Mouse (Mus musculus): ENCODE measurements around the gene Acp7. TPM values are rescaled to one million over a fixed set of nuclear protein-coding genes. Genes with fewer than 3 reads are reported as not detected.

Acp7 gene
- polyA plus RNA-seq, 1 experiment from 2014 or later: not detected

DNA sequence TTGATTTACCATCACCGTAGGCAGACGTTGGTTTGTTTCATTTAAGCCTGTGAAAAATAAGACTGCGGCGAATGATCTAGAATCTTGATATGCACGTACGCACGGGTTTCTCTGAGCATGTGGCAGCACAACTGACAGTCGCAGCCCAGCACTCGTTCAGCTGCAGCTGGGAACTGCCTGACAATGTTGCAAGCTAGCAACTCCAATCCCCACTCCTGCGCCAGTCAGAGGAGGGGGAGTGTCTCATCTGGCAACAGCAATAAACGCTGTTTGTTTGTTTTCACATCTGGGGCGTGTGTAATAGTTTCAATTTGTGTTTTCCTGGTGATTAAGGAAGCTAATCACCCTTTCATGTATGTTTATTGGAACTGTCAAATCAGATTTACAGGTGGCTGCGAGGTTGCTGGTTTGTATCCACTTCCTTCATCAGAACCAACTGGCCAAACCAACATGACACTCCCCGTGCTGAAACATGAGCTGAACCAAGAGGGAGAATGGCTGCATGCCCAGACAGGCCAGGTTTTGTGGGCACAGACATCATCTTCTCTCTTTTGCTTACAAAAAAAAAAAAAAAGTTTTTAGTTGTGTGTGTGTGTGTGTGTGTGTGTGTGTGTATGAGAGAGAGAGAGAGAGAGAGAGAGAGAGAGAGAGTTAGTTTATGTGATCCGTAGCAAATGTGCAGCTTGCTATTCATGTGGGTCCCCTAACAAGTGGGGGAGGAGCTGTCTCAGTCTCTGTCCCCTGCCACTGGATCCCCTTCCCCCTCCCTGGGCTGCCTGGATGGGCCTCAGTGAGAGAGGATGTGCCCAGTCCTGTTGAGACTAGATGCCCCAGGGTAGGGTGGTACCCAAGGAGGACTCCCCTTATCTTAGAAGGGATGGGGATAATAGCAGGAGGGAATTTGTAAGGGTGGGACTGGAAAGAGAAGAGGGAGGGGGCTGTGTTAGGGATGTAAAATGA is 34.8 kb upstream of the Acp7 start:
- H3K36me3 ChIP-seq (ENCODE audit: control insufficient read depth, insufficient read depth, low read length): no peaks in the 10 kb centered on the region
- H3K4me1 ChIP-seq (ENCODE audit: control insufficient read depth, insufficient read depth, low read length): no peaks in the 10 kb centered on the region
- peak overlapping the region; percentile 9; the same call in 1 of the 2 replicates for H3K4me2 ChIP-seq (ENCODE audit: low read length)
- no peaks in the 10 kb centered on the region for H3K27me3 ChIP-seq (replicated peaks; ENCODE audit: control insufficient read depth, insufficient read depth, low read length)
- no peak; the same call in 1 of the 2 replicates for ATAC-seq
- H3K27ac ChIP-seq (ENCODE audit: low read depth, low read length): no peak overlapping the region
- no peak overlapping the region for H3K4me3 ChIP-seq (ENCODE audit: low read depth, low read length)
- WGBS: 36% methylated on average over 15 of the region's 15 CpGs
- DNase-seq (ENCODE audit: low spot score): peak; percentile 56
- no peaks in the 10 kb centered on the region for H3K9me3 ChIP-seq (replicated peaks; ENCODE audit: control insufficient read depth, low read length)
- peak overlapping the region; percentile 13; the same call in 1 of the 2 replicates for H3K9ac ChIP-seq (ENCODE audit: low read length)

DNA sequence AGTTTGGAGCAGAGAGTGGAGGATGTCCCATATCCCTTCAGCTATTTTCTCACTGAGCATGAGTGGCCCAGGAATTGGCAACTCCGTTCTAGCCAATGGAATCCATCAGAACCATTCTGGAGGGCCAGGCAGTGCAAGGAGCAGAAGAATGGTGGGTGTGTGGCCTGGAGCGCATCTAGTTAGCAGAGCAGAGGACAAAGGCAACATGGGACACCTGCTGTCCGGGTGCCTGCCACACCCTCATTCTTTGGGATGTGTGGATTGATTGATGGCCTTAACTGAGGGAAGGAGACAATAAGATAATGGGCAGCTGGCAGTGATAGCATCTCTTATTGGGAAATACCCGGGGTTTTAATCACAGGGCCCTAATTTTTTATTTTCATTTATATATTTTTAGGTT is 25.3 kb upstream of the Acp7 start:
- Histone ChIP-seq H3K9me3 (replicated peaks; ENCODE audit: control insufficient read depth, low read length) (no peaks in the 10 kb centered on the region), H3K4me1 (ENCODE audit: control insufficient read depth, insufficient read depth, low read length) (no peaks in the 10 kb centered on the region), H3K36me3 (ENCODE audit: control insufficient read depth, insufficient read depth, low read length) (no peaks in the 10 kb centered on the region), H3K4me3 (ENCODE audit: low read depth, low read length) (no peak overlapping the region), H3K27me3 (replicated peaks; ENCODE audit: control insufficient read depth, insufficient read depth, low read length) (no peaks in the 10 kb centered on the region), H3K27ac (ENCODE audit: low read depth, low read length) (no peak overlapping the region), H3K9ac (ENCODE audit: low read length) (no peak overlapping the region), H3K4me2 (ENCODE audit: low read length) (no peak overlapping the region)
- 75% methylated on average over 4 of the region's 4 CpGs for WGBS
- DNase-seq (ENCODE audit: low spot score) (no peak), ATAC-seq (no peak)

DNA sequence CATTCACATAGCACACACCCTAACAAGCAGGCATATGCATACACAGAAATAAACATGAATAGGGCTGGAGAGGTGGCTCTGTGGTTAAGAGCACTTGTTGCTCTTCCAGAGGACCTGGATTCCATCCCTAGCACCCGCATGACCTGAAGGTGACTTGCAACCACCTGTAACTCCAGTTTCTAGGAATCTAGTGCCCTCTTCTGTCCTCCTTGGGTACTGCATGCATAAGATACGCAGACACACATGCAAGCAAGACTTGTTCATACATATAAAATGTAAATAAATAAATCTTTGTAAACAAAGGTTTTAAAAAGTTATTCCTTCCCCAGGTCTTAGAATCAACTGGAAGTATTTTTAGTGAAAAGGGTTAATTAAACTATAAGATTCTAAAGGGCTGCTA is 20.0 kb upstream of the Acp7 start:
- no peak for DNase-seq (ENCODE audit: low spot score)
- Histone ChIP-seq H3K27me3 (replicated peaks; ENCODE audit: control insufficient read depth, insufficient read depth, low read length) (no peaks in the 10 kb centered on the region), H3K36me3 (ENCODE audit: control insufficient read depth, insufficient read depth, low read length) (no peaks in the 10 kb centered on the region), H3K4me3 (ENCODE audit: low read depth, low read length) (no peak overlapping the region), H3K9ac (ENCODE audit: low read length) (no peak overlapping the region), H3K27ac (ENCODE audit: low read depth, low read length) (no peak overlapping the region), H3K9me3 (replicated peaks; ENCODE audit: control insufficient read depth, low read length) (no peaks in the 10 kb centered on the region), H3K4me2 (ENCODE audit: low read length) (no peak overlapping the region), H3K4me1 (ENCODE audit: control insufficient read depth, insufficient read depth, low read length) (no peaks in the 10 kb centered on the region)
- ATAC-seq: no peak
- WGBS: 92% methylated on average over 2 of the region's 2 CpGs

DNA sequence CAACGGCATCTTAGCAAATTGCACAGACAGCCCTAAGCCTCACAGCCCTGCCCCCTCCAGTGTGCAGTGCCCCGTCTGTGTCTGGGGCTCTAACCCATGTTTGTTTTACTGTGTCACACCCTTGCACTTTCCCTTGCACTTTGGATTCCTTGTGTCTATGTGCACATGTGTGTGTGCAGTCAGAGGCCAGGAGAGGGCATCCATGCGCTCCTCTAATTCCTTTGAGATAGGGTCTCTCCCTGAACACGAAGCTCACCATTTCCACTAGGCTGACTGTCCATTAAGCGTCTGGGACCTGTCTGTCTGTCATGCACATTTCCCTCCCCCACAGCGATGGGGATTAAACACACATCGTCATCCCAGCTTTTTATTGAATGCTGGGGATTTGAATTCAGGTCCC is 15.9 kb upstream of the Acp7 start:
- no peaks in the 10 kb centered on the region for H3K9me3 ChIP-seq (replicated peaks; ENCODE audit: control insufficient read depth, low read length)
- no peaks in the 10 kb centered on the region for H3K36me3 ChIP-seq (ENCODE audit: control insufficient read depth, insufficient read depth, low read length)
- H3K4me1 ChIP-seq (ENCODE audit: control insufficient read depth, insufficient read depth, low read length): no peaks in the 10 kb centered on the region
- DNase-seq (ENCODE audit: low spot score): no peak
- no peak overlapping the region for H3K27ac ChIP-seq (ENCODE audit: low read depth, low read length)
- no peak overlapping the region for H3K4me3 ChIP-seq (ENCODE audit: low read depth, low read length)
- 50% methylated on average over 7 of the region's 7 CpGs for WGBS
- no peak for ATAC-seq
- no peak overlapping the region for H3K9ac ChIP-seq (ENCODE audit: low read length)
- no peak overlapping the region for H3K4me2 ChIP-seq (ENCODE audit: low read length)
- no peaks in the 10 kb centered on the region for H3K27me3 ChIP-seq (replicated peaks; ENCODE audit: control insufficient read depth, insufficient read depth, low read length)

DNA sequence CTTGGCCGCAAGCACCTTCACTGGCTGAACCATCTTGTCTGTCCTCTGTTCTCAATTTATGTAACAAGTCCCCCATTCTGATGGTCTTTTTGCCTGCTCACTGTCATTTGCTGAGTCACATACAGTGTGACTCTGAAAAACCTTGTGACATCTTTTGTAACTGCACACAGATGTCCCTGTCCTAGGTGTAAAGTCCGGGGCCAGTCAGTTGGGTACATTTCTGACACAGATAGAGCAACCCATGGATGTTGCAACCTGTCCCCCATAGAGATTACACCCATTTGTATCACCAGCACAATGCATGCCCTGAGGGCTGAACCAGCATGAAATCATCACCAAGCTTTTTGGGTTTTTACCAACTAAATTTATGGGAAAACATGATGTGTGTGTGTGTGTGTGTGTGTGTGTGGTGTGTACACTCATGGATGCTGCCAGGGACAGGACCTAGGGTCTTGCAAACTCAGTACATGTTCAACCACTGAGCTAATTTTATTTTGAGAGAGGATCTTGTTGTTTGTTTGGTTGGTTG is 14.9 kb upstream of the Acp7 start:
- DNase-seq (ENCODE audit: low spot score): no peak
- 86% methylated on average over 2 of the region's 2 CpGs for WGBS
- no peak for ATAC-seq
- no peak overlapping the region for H3K4me2 ChIP-seq (ENCODE audit: low read length)
- no peaks in the 10 kb centered on the region for H3K4me1 ChIP-seq (ENCODE audit: control insufficient read depth, insufficient read depth, low read length)
- no peaks in the 10 kb centered on the region for H3K27me3 ChIP-seq (replicated peaks; ENCODE audit: control insufficient read depth, insufficient read depth, low read length)
- H3K36me3 ChIP-seq (ENCODE audit: control insufficient read depth, insufficient read depth, low read length): no peaks in the 10 kb centered on the region
- no peak overlapping the region for H3K9ac ChIP-seq (ENCODE audit: low read length)
- H3K4me3 ChIP-seq (ENCODE audit: low read depth, low read length): no peak overlapping the region
- no peak overlapping the region for H3K27ac ChIP-seq (ENCODE audit: low read depth, low read length)
- no peaks in the 10 kb centered on the region for H3K9me3 ChIP-seq (replicated peaks; ENCODE audit: control insufficient read depth, low read length)

DNA sequence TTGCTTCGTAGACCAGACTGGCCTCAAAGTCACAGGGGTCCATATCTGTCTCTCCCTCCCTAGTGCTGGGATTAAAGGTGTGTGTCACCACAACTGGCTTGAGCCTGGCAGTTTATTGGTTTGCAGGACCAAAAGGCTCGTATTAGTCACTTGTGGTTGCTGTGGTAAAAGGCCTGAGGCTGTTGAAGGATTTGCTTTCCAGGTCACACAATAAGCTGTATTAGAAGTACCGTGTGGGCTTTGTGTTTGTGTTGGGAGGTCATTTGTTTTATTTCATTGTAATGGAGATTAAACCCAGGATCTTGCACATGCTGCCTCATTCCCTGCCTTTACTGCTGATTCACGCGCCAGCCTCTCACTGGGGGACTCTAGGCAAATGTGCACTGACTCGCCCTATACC is 14.2 kb upstream of the Acp7 start:
- H3K9ac ChIP-seq (ENCODE audit: low read length): no peak overlapping the region
- ATAC-seq: no peak
- no peak overlapping the region for H3K4me3 ChIP-seq (ENCODE audit: low read depth, low read length)
- 13% methylated on average over 6 of the region's 6 CpGs for WGBS
- DNase-seq (ENCODE audit: low spot score): no peak
- no peak overlapping the region for H3K27ac ChIP-seq (ENCODE audit: low read depth, low read length)
- H3K36me3 ChIP-seq (ENCODE audit: control insufficient read depth, insufficient read depth, low read length): no peaks in the 10 kb centered on the region
- no peaks in the 10 kb centered on the region for H3K4me1 ChIP-seq (ENCODE audit: control insufficient read depth, insufficient read depth, low read length)
- no peaks in the 10 kb centered on the region for H3K9me3 ChIP-seq (replicated peaks; ENCODE audit: control insufficient read depth, low read length)
- H3K27me3 ChIP-seq (replicated peaks; ENCODE audit: control insufficient read depth, insufficient read depth, low read length): no peaks in the 10 kb centered on the region
- no peak overlapping the region for H3K4me2 ChIP-seq (ENCODE audit: low read length)

DNA sequence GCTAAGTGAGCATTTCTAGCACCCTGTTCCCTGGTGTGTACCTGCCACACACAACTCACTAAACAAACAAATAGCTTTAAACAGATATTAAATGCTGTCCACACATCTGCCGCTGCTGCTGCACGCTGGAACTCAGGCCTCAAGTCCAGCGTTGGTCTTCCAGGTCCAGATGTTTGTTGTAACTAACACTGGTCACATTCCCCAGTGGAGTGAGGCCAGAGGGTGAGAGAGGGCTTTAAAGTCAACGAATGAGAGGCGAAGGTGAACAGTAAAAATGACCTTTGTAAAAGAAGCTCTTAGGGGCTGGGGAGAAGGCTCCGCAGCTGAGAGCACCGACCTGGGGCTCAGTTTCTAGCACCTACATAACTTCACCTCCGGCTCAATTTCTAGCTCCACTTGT is 10.4 kb upstream of the Acp7 start:
- ATAC-seq (no peak), DNase-seq (ENCODE audit: low spot score) (no peak)
- Histone ChIP-seq H3K36me3 (ENCODE audit: control insufficient read depth, insufficient read depth, low read length) (no peaks in the 10 kb centered on the region), H3K4me1 (ENCODE audit: control insufficient read depth, insufficient read depth, low read length) (no peaks in the 10 kb centered on the region), H3K27ac (ENCODE audit: low read depth, low read length) (no peak overlapping the region), H3K27me3 (replicated peaks; ENCODE audit: control insufficient read depth, insufficient read depth, low read length) (no peaks in the 10 kb centered on the region), H3K4me3 (ENCODE audit: low read depth, low read length) (no peak overlapping the region), H3K9me3 (replicated peaks; ENCODE audit: control insufficient read depth, low read length) (no peaks in the 10 kb centered on the region), H3K9ac (ENCODE audit: low read length) (no peak overlapping the region), H3K4me2 (ENCODE audit: low read length) (no peak overlapping the region)
- WGBS: 89% methylated on average over 8 of the region's 8 CpGs

DNA sequence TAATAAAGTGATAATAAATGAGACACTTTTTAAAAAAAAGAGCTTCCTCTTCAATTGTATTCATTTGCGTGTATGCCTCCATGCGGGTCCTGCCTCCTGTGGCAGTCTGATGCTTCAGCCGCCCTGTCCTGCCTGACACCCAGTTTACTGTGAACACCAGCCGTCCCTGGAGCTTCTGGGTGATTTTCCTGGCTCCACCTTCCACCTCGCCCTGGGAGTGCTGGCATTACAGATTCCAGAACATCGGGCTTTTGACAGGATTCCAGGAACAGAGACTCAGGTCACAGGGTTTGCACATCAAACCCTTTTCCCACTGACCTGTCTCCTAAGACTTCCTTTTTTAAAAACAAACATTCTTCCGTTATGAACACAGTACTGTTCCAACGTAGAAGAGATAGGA is 6.4 kb upstream of the Acp7 start:
- 23% methylated on average over 8 of the region's 8 CpGs for WGBS
- Histone ChIP-seq H3K27ac (ENCODE audit: low read depth, low read length) (no peak overlapping the region), H3K9me3 (replicated peaks; ENCODE audit: control insufficient read depth, low read length) (no peaks in the 10 kb centered on the region), H3K4me3 (ENCODE audit: low read depth, low read length) (no peak overlapping the region), H3K4me1 (ENCODE audit: control insufficient read depth, insufficient read depth, low read length) (no peaks in the 10 kb centered on the region), H3K36me3 (ENCODE audit: control insufficient read depth, insufficient read depth, low read length) (no peaks in the 10 kb centered on the region), H3K9ac (ENCODE audit: low read length) (no peak overlapping the region), H3K27me3 (replicated peaks; ENCODE audit: control insufficient read depth, insufficient read depth, low read length) (no peaks in the 10 kb centered on the region), H3K4me2 (ENCODE audit: low read length) (no peak overlapping the region)
- ATAC-seq (no peak), DNase-seq (ENCODE audit: low spot score) (no peak)

DNA sequence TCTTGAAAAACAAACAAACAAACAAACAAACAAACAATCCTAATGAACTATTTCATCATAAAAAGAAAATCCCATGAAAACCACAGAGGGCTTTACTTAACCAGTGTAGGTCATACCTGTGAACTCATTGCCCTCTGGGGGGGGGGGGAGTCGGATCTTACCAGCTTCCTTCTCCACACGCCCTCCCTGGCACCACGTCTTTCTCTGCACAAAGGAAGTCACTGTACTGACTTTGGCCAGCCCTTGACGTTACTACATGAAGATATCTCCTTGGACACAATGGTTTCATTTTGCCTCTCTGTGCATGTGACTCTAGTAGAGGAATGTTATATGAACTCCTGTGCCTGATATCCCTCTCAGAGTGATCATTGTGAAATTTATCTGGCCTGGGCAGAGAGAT is 3.0 kb upstream of the Acp7 start:
- WGBS: 67% methylated on average over 4 of the region's 4 CpGs
- DNase-seq (ENCODE audit: low spot score) (no peak), ATAC-seq (no peak)
- Histone ChIP-seq H3K4me1 (ENCODE audit: control insufficient read depth, insufficient read depth, low read length) (no peaks in the 10 kb centered on the region), H3K4me3 (ENCODE audit: low read depth, low read length) (no peak overlapping the region), H3K9ac (ENCODE audit: low read length) (no peak overlapping the region), H3K27me3 (replicated peaks; ENCODE audit: control insufficient read depth, insufficient read depth, low read length) (peaks cover 25% of the 10 kb centered on the region), H3K9me3 (replicated peaks; ENCODE audit: control insufficient read depth, low read length) (no peaks in the 10 kb centered on the region), H3K36me3 (ENCODE audit: control insufficient read depth, insufficient read depth, low read length) (no peaks in the 10 kb centered on the region), H3K4me2 (ENCODE audit: low read length) (no peak overlapping the region), H3K27ac (ENCODE audit: low read depth, low read length) (no peak overlapping the region)

Data from forebrain, embryonic 14.5 days (tissue).